Comparison of ENCODE assay signal across 9 mouse cellular contexts in genomic region chr17:43567593-43567991, GRCm38 (mm10). TPM values are rescaled to one million over a fixed set of nuclear protein-coding genes. Genes with fewer than 3 reads are reported as not detected.
DNase-seq lines count a peak whose midpoint lies in the region; ATAC-seq lines count a peak whose summit lies in the region.
"Had no signal": no experiment of that assay in that cellular context is flagged by ENCODE, and none has a peak within 500 bp of the region (broad histone marks: within the 10 kb centered on the region; RNA-seq: fewer than 3 reads in every experiment).

No protein-coding gene starts in this region.

- no peaks in the 10 kb centered on the region for H3K9me3 ChIP-seq in kidney, embryonic 15.5 days (replicated peaks)
- H3K9me3 ChIP-seq in hindbrain, embryonic 12.5 days (replicated peaks), result no peaks in the 10 kb centered on the region
- no peaks in the 10 kb centered on the region for H3K9me3 ChIP-seq in midbrain, embryonic 12.5 days

- no peak for DNase-seq in kidney, adult 11 months
- no peak for DNase-seq in urinary bladder, adult 18-20 months (ENCODE audit: low spot score in 2 of 2)
- no peak for DNase-seq in adrenal gland, postnatal 14 days

- H3K4me3 ChIP-seq in kidney, embryonic 15.5 days (replicated peaks), result peak overlapping the region; percentile 53
- H3K4me3 ChIP-seq in brown adipose tissue, adult 24 weeks (ENCODE audit: insufficient read depth, low read depth, low read length), result peak overlapping the region; percentile 80; the same call in 1 of the 2 replicates
- H3K4me3 ChIP-seq in hindbrain, embryonic 12.5 days, result peak overlapping the region; percentile 40
- H3K4me3 ChIP-seq in midbrain, embryonic 12.5 days, result peak overlapping the region; percentile 45

- ATAC-seq in kidney, embryonic 15.5 days (replicated peaks; ENCODE audit: low FRiP score), result peak; percentile 34; the same call in 1 of the 2 replicates
- ATAC-seq in hindbrain, embryonic 12.5 days (ENCODE audit: low FRiP score), result peak; percentile 51
- peak; percentile 50 for ATAC-seq in midbrain, embryonic 12.5 days (ENCODE audit: low FRiP score, low read depth)
- no peak for ATAC-seq in cerebellum, adult (ENCODE audit: insufficient number of reproducible peaks, low FRiP score, low TSS enrichment)

- H3K9ac ChIP-seq in kidney, embryonic 15.5 days, result 0 out of 2 replicates have a peak overlapping the region, but pooled peaks have one; percentile 50
- peak overlapping the region; percentile 57; the same call in 1 of the 2 replicates for H3K9ac ChIP-seq in hindbrain, embryonic 12.5 days
- H3K9ac ChIP-seq in midbrain, embryonic 12.5 days (replicated peaks), result peak overlapping the region; percentile 62

- 8% methylated on average over 12 of the region's 12 CpGs for WGBS in kidney, embryonic 15.5 days
- WGBS in hindbrain, embryonic 12.5 days, result 6% methylated on average over 12 of the region's 12 CpGs
- 3% methylated on average over 12 of the region's 12 CpGs for WGBS in midbrain, embryonic 12.5 days

- H3K36me3 ChIP-seq in kidney, embryonic 15.5 days, result no peaks in the 10 kb centered on the region
- no peaks in the 10 kb centered on the region for H3K36me3 ChIP-seq in hindbrain, embryonic 12.5 days
- no peaks in the 10 kb centered on the region for H3K36me3 ChIP-seq in midbrain, embryonic 12.5 days
- H3K36me3 ChIP-seq: G1E had no signal

- H3K4me2 ChIP-seq in kidney, embryonic 15.5 days, result peak overlapping the region; percentile 86
- H3K4me2 ChIP-seq in hindbrain, embryonic 12.5 days (replicated peaks), result peak overlapping the region; percentile 69
- H3K4me2 ChIP-seq in midbrain, embryonic 12.5 days (replicated peaks), result peak overlapping the region; percentile 82

- H3K4me1 ChIP-seq in kidney, embryonic 15.5 days, result peaks cover 26% of the 10 kb centered on the region
- 0 out of 2 replicates have a peak, but pooled peaks cover 4% of the 10 kb centered on the region for H3K4me1 ChIP-seq in brown adipose tissue, adult 24 weeks (ENCODE audit: control insufficient read depth, insufficient read depth, insufficient read length, low read length)
- H3K4me1 ChIP-seq in hindbrain, embryonic 12.5 days, result peaks cover 6% of the 10 kb centered on the region
- 0 out of 2 replicates have a peak, but pooled peaks cover 6% of the 10 kb centered on the region for H3K4me1 ChIP-seq in midbrain, embryonic 12.5 days

- H3K27me3 ChIP-seq in kidney, embryonic 15.5 days, result no peaks in the 10 kb centered on the region
- H3K27me3 ChIP-seq in hindbrain, embryonic 12.5 days, result peaks cover 4% of the 10 kb centered on the region; the same call in 1 of the 2 replicates
- peaks cover 4% of the 10 kb centered on the region; the same call in 1 of the 2 replicates for H3K27me3 ChIP-seq in midbrain, embryonic 12.5 days

- H3K27ac ChIP-seq in kidney, embryonic 15.5 days, result peak overlapping the region; percentile 91
- no peak overlapping the region for H3K27ac ChIP-seq in brown adipose tissue, adult 24 weeks (replicated peaks; ENCODE audit: low read depth, low read length)
- no peak overlapping the region for H3K27ac ChIP-seq in hindbrain, embryonic 12.5 days
- no peak overlapping the region for H3K27ac ChIP-seq in midbrain, embryonic 12.5 days (replicated peaks)

RNA-seq across cellular contexts. Expression of gene Pla2g7, which starts 0.3 kb away (rescaled TPM):
- 66.6 and 67.2 TPM in 2 replicates for polyA plus RNA-seq in kidney, embryonic 15.5 days (2015; fragmentation: Nextera tagmentation; extraction: Ambion mirVana)
- polyA plus RNA-seq in brown adipose tissue, adult 24 weeks (2012; ENCODE audit: insufficient read depth, insufficient read length, missing spikeins), result 81.7 and 96.8 TPM in 2 replicates
- polyA plus RNA-seq in hindbrain, embryonic 12.5 days (2016; fragmentation: Nextera tagmentation; extraction: Ambion mirVana), result 19.5 and 21.0 TPM in 2 replicates
- polyA plus RNA-seq in midbrain, embryonic 12.5 days (2016; fragmentation: Nextera tagmentation; extraction: Ambion mirVana), result 4.9 and 7.3 TPM in 2 replicates
- 23.3 and 26.2 TPM in 2 replicates for total RNA-seq in adrenal gland, postnatal 14 days (2021)
- total RNA-seq: G1E had no signal
- polyA plus RNA-seq: G1E had no signal

RNA-seq across cellular contexts. Expression of gene Ankrd66, which starts 24.2 kb away (rescaled TPM):
- polyA plus RNA-seq in kidney, embryonic 15.5 days (2015; fragmentation: Nextera tagmentation; extraction: Ambion mirVana), result 0.17 and 0.47 TPM in 2 replicates
- not detected in 2 replicates for polyA plus RNA-seq in brown adipose tissue, adult 24 weeks (2012; ENCODE audit: insufficient read depth, insufficient read length, missing spikeins)
- 0.85 and 1.3 TPM in 2 replicates for polyA plus RNA-seq in hindbrain, embryonic 12.5 days (2016; fragmentation: Nextera tagmentation; extraction: Ambion mirVana)
- not detected in 2 replicates for polyA plus RNA-seq in midbrain, embryonic 12.5 days (2016; fragmentation: Nextera tagmentation; extraction: Ambion mirVana)
- not detected in 2 replicates for total RNA-seq in adrenal gland, postnatal 14 days (2021)
- total RNA-seq: G1E had no signal
- polyA plus RNA-seq: G1E had no signal
